Mouse (Mus musculus) frontal cortex, postnatal 36 days (tissue): ENCODE measurements around the gene Zbtb7a.

Experiments
- DNase-seq, 2 experiments: peaks; one replicate each; pipeline ENCODE4 v3.0.0; 2022; ENCODE audit warnings: low spot score in 2 of 2

Gene Zbtb7a

DNA sequence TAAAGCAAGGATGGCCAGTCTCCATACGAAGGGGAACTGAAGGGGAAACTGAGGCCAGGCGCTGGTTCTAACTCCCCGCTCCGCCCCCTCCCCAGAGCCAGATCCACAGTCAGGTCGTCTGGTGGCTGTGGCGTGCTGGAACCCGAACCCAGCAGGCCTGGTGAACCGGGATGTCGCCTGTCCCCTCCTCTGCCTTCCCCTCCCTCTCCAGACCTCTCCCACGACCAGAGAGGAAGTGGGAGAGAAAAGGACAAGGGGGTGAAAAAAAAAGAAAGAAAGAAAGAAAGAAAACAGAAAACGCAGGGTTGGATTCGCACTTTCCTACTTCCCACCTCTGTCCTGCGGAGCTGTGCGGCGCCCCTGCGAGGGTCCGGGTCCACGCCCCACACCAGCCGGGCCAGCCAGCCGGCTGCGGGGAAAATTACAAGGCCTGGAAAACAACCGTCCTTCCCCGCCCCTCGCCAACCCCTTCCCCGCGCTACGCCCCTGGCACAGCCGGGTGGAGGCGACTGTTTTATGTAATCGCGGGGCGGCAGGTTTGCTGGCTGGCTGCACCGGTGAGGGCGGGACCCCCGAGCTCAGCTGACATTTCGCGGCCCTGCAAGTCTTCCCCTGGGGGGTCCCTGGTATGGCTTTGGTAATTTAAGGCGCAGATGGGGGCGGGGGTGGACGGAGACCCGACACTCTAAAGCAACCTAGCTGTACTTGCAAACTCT lies at the start of gene Zbtb7a:
TSS of gene Zbtb7a (plus strand) at position 255 of the 716 bp plus-strand sequence.
- DNase-seq, result peak in 1 of 2 experiments; percentile 64

DNA sequence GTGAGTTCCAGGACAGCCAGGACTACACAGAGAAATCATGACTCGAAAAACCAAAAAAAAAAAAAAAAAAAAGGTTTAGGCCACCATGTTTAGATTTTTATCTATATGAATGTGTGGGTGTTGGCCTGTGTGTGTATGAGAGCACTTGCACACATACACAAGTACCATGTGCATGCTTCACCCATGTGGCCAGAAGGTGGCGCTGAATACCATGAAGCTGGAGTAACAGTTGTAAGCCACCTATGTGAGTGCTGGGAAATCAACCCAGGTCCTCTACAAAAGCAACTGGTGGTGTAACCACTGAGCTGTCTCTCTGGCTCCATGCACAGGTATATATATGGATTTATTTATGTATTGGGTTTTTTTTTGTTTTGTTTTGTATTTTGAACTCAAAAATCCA lies 48.0 kb upstream of the Zbtb7a start:
- DNase-seq, result no peak

DNA sequence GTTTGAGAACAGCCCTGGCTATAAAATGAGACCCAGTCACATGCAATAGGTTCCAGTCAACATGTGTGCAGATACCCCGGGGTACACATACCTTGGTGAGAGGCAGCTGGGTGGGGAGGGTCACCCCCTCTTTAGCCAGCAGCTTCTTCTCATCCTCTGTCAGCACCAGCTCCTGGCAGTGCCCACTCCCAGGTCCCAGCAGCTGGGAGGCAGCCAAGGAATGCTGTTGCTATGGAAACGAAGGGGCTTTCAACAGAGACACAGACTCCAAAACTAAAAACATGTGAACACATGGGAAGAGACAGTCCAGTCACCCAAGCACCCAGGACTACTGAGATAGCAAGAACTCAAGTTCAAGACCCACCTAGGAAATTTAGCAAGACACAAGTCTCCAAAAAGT lies 45.8 kb upstream of the Zbtb7a start:
- DNase-seq, result no peak

DNA sequence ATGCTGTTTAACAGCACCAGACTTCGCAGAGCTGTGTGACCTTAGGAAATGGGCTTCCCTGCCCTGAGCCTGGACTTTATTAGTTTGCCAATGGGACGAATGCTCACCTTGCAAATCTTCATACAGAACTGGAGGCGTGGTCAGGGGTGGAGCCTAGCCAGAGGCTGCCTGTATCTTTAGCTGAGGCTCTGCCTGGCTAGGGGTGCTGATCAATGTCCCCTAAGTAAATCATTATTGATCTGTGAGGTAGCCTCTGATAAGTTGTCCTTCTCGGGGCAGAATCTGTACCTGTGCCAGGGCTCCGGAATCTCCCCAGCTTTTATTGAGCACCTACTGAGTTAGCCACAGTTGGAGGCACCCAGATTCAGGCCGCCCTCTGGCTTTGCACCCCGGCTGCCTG lies 44.4 kb upstream of the Zbtb7a start:
- no peak for DNase-seq

DNA sequence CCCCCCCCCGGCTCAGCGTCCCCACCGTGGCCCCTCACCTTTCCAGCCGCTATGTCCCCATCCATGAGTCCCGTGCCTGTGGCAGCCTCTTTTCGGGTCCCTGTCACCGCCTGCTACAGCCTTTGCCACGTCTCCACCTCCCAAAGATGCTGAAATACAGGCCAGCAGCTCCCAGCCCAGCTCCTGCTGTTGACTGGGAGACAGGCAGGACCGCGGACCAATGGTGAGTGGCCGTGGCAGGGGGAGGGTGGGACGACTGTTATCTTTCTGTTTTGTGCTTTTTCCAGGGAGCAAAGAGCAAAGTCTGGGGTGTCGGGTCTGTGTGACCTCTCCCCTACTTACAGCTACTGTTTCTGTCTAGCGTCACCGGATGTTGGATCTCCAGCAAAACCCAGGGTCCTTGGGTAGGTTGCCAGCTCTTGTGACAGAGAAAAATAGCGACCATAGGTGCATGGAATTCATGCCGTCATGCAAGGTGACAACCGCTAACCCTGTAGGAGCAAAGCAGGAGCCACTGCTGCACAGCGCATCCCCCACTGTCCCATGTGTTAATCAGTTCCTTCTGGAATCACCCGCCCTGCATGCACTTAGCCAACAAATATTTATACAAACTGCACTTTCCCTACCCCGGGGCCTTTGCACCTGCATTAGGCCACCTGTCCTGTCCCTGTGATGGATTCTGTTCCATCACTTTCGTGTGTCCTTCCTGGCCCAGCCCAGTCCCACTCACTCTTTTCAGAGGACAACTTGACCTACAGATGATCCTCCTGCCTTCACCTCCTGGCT lies 42.4 kb upstream of the Zbtb7a start:
- DNase-seq, result no peak

DNA sequence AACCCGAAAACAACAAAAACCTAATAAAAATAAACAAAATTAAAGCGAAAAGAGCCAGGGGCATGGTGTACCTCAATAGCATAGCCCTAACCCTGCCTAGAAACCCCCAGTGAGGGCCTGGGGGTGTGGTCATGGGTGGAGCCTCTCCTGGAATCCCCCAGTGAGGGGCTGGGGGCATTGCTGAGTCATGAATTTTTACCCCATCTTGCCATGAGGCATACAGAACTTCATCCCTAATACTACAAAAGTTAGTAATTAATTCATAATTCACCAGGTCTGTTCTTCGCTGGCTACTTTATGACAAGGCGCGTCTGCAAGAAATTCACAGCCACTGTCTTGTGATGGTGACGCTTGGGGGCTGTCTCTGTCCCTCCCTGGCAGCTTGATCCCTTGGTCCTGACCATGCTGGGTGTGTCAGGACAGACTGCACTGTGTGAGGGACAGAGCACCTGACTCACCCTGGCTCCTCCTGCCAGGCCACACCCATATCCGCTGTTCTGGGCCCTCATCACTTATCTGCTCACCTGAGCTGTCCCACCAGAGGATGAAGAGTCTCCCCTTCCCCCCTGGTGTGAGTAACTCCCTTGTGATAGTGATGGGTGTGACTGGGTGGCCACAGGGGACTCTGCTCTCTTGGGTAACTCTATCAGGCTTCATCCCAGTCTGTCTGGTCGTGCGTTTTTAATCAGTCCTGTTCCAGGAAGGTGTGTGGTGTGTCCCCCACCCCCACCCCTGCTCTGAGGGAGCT lies 39.9 kb upstream of the Zbtb7a start:
- DNase-seq, result no peak

DNA sequence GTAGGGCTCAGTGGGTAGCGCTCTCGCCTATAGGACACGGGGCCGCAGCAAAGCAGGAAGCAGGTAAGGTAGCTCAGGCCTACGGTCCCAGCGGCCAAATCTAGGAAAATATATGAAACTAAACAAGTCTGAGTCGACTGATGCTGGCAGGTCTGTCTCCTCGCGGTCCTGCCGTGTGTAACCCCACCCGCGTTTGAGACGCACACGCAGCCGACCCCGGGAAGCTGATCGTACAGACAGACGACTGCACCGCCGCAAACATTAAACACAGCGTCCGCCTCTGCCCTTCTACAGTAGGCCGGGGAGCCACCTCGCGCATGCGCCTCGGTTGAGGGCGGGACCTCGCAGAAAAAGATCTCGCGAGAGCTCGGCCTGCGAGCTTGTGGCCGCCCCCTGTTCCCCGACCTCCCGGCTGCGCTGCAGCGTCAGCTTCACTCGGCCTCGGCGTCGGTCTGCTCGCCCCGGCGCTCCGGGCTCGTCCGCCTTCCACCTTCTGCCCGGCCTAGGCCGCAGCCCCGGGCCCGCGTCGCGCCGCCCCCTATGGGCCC lies 29.4 kb upstream of the Zbtb7a start, which contains the start of gene Map2k2:
TSS of gene Map2k2 (plus strand) at position 351 of the 548 bp plus-strand sequence.
- peak; percentile 96 for DNase-seq

DNA sequence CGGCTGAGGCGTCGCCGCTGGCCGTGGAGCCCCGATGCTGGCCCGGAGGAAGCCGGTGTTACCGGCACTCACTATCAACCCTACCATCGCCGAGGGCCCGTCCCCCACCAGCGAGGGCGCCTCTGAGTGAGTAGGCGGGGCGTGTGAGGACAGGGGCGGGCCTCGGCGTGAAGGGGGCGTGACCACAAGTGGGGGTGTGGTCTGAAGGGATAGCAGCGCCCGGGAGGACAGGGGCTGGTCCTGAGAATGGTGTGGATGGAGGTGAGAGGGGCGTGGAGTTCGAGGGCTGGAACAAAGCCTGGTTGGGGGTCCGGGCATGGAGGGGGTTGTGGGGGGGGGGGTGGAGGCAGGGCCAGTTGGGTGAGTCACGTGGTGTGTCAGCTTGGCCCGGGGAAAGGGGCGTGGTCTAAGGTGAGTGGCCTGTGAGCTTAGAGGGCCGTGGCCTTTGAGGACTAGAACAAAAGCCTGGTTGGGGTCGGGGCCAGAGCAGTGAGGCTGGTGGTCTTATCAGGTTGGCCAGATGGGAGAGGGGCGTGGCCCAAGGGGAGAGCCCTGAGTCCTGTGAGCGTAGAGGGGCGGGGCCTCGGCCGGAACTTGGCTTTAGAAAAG lies 28.8 kb upstream of the Zbtb7a start:
- DNase-seq, result peak; percentile 76 to 80

DNA sequence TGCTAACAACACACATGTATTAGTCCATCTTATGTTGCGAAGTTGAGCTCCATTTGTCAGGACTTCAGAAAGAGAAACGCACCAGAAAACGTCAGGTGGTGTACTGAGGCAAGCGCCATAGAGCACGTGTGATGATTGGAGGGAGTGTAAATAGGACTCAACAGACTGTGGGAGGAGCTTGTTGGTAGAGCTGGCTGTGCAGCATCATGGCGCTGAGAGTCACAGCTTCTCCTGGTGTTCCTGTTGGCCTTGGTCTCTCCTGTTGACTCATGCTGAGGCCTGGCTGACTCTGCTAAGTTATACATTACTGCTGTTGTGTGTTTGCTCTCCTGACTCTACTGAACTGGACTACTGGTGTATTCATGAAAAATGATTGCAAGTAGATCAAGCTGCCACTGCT lies 22.1 kb upstream of the Zbtb7a start:
- DNase-seq, result no peak

DNA sequence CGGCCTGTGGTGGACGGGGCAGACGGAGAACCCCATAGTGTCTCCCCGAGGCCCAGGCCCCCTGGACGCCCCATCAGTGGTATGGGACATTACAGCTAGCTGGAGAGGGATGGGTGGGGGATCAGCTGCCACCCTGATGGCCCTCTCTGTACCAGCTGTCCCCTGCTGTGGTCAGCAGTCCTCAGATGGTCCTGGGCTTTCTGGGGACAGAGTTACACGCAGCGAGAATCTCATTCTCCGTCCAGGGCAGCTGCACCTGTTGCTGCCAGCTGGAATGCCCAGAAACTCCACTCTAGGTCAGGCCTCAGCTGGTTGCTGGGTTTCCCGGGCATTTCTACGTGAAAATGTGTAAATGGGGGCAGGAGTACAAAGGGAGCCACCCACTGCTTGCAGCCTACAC lies 15.4 kb upstream of the Zbtb7a start:
- DNase-seq, result no peak

DNA sequence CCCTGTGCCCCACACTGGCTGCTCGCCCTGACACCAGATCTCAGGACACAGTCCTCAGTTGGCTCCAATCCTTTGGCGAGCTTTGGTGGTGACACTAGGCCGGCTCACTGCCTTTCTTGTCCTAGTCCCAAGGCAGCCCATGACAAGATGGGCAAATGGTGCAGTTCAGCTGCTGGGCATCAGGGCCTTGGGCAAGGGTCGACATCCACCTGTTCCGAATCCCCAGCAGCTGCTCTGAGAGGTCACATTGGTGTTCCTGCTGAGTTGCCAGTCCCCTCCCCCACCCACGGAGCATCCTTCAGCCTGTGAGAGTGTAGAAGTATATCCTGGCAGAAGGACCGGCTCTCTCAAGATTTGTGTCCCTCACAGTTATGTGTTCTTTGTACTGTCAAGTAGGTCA lies 14.4 kb upstream of the Zbtb7a start:
- DNase-seq, result no peak

DNA sequence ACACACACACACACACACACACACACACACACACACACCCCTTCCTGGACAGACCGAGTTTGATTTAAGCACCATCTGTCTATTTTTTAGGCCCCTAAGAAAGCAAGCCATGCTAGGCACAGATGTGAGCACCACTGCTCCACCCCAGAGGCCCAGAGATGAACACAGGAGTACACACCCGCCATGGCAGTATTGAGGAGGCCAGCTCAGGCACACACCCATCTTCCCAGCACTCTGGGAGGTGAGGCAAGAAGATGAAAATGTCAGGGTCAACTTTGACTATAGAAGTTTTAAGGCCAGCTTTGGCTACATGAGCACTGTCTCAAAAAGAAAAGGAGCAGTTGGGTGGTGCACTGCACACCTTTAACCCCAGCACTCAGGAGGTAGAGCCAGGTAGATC lies 12.1 kb upstream of the Zbtb7a start:
- DNase-seq, result no peak

DNA sequence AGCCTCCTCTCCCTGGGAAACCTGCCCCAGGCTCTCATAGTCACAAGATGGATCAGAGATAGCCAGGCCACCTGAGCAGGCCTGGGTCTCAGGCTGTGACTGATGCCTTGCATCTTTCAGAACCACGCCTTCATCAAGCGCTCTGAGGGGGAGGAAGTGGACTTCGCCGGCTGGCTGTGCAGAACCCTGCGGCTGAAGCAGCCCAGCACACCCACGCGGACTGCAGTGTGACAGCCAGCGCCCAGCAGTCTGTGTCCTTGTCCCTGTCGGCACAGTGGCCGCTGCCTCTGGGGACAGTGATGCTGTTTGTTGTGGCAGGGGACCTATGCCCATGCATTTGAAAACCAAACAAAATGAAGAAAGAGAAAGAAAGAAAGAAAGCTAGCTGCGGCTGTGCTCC lies 11.5 kb upstream of the Zbtb7a start:
- peak in 1 of 2 experiments; percentile 52 for DNase-seq

DNA sequence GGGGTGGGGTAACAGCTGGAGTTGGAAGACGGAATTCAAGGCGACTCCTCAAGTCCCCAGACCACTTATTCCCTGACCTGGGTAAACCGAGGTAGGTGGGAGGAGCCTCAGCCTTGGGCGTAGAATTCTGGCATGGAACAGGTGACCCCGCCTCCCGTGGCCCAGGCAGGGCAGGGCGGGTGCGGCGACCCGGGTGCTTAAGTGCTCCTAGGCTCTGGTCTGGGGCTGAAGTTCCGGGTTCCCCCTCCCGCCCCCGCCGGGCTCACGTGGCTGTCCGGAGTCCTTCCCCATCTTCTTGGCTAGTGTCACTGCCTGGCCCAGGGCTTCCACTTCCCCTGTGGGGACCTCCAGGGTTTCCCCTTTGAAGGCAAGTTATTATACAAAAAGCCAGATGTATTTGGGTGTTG lies 836 bp upstream of the Zbtb7a start:
- DNase-seq, result no peak

DNA sequence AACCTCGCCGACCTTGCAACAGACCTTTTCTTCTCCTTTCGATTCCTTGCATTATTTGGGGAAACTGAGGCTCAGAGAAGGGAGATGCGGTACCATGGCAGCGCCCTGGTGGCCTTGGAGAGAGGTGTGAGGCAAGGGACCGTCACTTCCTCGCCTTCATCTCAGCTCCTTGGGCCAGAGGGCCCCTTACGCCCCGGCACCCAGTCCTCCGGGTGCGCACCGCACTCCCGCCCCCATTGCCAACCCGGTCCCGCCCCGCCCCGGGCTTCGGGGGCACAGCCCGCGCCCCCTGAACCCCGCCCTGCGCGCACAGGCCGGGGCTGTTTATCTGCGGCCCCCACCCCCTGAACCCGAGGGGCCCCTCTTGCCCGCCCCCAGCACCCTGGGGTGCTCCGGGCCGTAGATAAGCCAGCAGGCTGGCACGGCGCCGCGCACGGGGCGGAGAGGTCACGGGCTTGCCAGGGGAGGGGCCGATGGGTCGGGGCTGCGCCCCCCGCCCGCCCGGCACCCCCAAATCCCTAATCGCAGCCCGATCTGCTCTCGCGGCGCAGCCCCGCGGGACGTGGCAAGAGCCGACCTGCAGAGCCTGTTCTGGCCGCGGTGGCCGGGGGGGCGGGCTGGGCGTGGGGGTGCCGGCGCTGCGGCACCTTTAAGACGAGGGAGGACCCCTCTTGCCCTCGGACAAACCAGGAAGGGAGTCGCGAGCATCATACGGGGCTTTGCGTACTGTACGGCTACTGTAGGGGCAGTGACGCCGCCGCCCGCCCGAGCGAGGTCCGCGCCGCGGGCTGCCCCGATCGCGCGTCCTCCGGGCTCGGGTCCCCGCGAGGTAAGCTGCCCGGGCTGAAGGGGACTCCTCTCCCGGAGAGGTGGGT lies 1.0 kb downstream of the Zbtb7a start:
- DNase-seq, result peak; percentile 67 to 69

DNA sequence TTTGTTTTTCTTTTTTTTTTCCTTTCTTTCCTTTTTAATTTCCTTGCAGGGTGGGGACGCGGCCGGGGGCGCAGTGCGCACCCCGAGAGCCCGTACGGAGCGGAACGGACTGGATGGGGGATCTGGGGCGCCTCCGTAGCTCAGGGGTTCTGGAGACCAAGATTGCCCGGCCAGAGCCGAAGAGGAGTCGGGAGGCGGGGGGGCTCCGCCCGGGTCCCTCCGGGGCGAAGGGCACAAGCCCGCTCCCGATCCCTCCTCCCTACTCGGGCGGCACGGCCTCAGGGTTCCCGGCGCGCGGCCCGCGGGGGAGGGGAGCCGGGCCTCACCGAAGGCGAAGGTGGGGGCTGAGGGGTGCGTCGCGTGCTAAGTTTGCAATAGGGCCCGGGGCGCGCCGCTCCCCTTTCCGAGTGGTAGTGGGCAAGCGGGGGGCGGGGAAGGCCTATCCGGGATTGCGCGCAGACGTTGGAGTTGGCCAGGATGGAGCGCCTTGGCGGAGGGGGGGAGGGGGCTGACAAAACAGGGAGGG lies 1.7 kb downstream of the Zbtb7a start:
- DNase-seq, result peak; percentile 72 to 78

DNA sequence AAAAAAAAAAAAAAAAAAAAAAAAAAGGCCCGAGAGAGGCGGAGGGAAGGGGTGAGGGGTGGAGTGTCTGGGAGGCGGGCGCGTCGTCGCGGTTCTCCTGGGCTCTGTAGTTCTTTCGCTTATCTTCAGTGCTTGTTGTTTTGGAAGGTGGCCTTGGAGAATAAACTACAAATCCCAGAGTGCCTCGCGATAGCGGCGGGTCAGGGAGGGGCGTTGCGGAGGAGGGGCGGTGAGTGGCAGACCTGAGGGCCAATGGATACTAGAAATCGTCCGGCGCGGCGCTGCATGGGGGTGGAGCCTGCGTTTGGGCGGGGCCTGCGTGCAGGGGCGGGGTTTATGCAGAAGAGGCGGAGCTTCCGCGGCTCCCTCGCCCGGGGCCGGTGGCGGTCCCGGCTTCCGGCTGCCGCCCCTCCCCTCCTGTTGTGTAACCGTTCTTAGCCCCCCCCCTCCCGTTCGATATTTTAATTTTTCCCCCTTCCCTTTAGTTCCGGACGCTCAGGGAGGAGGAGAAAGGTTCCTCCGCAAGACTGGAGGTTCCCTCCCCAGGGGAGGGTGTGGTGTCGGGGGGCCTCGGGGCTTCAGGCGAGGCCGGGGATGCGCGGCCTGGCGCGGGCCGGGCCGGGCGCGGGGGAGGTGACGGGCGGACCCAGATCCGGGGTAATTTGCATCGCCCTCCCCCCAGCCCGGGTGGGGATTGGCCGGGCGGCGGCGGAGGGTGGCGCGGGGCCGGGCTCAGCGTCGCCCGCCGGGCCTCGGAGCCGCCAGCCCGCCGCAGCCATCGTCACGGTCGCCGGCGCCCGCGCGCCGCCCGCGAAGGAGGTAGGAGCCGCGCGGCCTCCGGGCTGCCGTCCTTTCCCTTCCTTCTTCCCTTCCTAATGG lies 2.5 kb downstream of the Zbtb7a start:
- DNase-seq, result peak; percentile 100

DNA sequence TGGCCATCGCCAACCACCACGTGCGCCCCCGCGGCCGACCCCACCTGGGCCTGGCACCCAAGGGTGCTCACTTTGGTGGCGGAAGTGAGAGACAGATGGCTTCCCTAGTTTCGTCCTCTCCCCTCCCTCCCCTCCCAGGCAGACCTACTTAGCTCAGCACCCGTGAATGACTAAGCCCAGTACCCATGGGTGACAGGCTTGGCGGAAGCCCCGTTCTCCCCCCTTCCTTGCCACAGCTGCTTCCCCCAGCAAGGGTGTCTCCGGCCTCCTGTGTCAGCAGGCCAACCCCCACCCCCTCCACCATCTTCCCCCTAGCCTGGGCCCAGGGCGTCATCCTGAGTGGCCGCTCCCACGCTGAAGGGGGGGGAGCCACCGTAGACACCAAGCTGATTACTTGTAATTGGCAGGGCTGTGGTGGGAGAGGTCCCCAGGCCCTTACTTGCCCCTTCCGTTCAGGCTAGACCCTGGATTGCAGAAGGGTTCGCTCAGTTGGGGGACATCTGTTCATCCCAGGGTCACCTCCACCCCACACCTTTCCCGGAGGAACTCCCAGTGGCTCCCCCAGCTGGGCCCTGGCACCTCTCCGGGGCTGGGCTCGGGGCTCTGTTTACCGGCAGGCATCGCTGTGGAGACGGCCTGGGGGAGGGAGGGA lies 3.2 kb downstream of the Zbtb7a start:
- DNase-seq, result no peak
